In genomic region chr14:29062676-29063075, GRCm38 (mm10) we compare ENCODE assay signal across 28 mouse cellular contexts. TPM values are rescaled to one million over a fixed set of nuclear protein-coding genes. Genes with fewer than 3 reads are reported as not detected.
DNase-seq lines count a peak whose midpoint lies in the region; ATAC-seq and TF ChIP-seq lines count a peak whose summit lies in the region.
"Had no signal": no experiment of that assay in that cellular context is flagged by ENCODE, and none has a peak within 500 bp of the region (broad histone marks: within the 10 kb centered on the region; RNA-seq: fewer than 3 reads in every experiment).

No protein-coding gene starts in this region.

- WGBS in forebrain, postnatal 0 days: 82% methylated on average over 2 of the region's 2 CpGs
- 87% methylated on average over 2 of the region's 2 CpGs for WGBS in forebrain, embryonic 15.5 days
- WGBS in heart, embryonic 11.5 days (ENCODE audit: insufficient replicate concordance): 87% methylated on average over 2 of the region's 2 CpGs
- 76% methylated on average over 2 of the region's 2 CpGs for WGBS in lung, adult 2 months

- no peak overlapping the region for H3K27ac ChIP-seq in forebrain, postnatal 0 days (ENCODE audit: low read depth, low read length)
- no peak overlapping the region for H3K27ac ChIP-seq in forebrain, embryonic 15.5 days (replicated peaks)
- H3K27ac ChIP-seq in heart, embryonic 11.5 days (ENCODE audit: low read depth, low read length): no peak overlapping the region
- H3K27ac ChIP-seq: embryonic facial prominence, embryonic 12.5 days; forebrain, embryonic 12.5 days; heart, embryonic 13.5 days; hindbrain, embryonic 14.5 days; hindbrain, postnatal 0 days had no signal

- no peak overlapping the region for H3K4me2 ChIP-seq in forebrain, postnatal 0 days (ENCODE audit: low read depth)
- no peak overlapping the region for H3K4me2 ChIP-seq in forebrain, embryonic 15.5 days (replicated peaks)
- no peak overlapping the region for H3K4me2 ChIP-seq in heart, embryonic 11.5 days
- H3K4me2 ChIP-seq: embryonic facial prominence, embryonic 12.5 days; forebrain, embryonic 12.5 days; heart, embryonic 13.5 days; hindbrain, embryonic 14.5 days had no signal

- no peak for TF ChIP-seq POLR2A in lung, adult 2 months (IDR thresholded peaks at IDR 0.05; ENCODE audit: borderline replicate concordance, extremely low read depth, low read depth, low read length)

- ATAC-seq in forebrain, postnatal 0 days: no peak
- ATAC-seq in forebrain, embryonic 15.5 days (replicated peaks): no peak
- no peak for ATAC-seq in heart, embryonic 11.5 days (replicated peaks; ENCODE audit: insufficient number of reproducible peaks, low FRiP score, low TSS enrichment)
- ATAC-seq: forebrain, embryonic 16.5 days; hindbrain, postnatal 0 days; inflammation-experienced regulatory T-cells, adult 6 months; intestine, embryonic 16.5 days; Patski had no signal

- no peaks in the 10 kb centered on the region for H3K27me3 ChIP-seq in forebrain, postnatal 0 days (ENCODE audit: insufficient read depth, low read length)
- no peaks in the 10 kb centered on the region for H3K27me3 ChIP-seq in forebrain, embryonic 15.5 days
- no peaks in the 10 kb centered on the region for H3K27me3 ChIP-seq in heart, embryonic 11.5 days (ENCODE audit: control insufficient read depth, insufficient read depth, low read length)
- H3K27me3 ChIP-seq: CH12.LX; embryonic facial prominence, embryonic 12.5 days; forebrain, embryonic 12.5 days; heart, embryonic 13.5 days; Patski had no signal

- H3K9ac ChIP-seq in forebrain, postnatal 0 days: no peak overlapping the region
- H3K9ac ChIP-seq in forebrain, embryonic 15.5 days (replicated peaks): no peak overlapping the region
- H3K9ac ChIP-seq in heart, embryonic 11.5 days (ENCODE audit: low read depth, low read length): no peak overlapping the region
- H3K9ac ChIP-seq: embryonic facial prominence, embryonic 12.5 days; forebrain, embryonic 12.5 days; heart, embryonic 13.5 days; hindbrain, embryonic 14.5 days had no signal

- peak; percentile 22 for DNase-seq in forebrain, postnatal 0 days
- DNase-seq in heart, postnatal 10 days: peak; percentile 14 to 29
- DNase-seq in lung, postnatal 14 days: peak; percentile 23
- DNase-seq in lung, adult 2 months: no peak
- DNase-seq: adrenal gland, postnatal 10 days; adrenal gland, postnatal 36 days; B cell, adult 2 months; cerebellum, adult 18-20 months; cerebellum, adult 9-10 months; cerebellum, postnatal 14 days; gastrocnemius, postnatal 10 days; gastrocnemius, postnatal 36 days; heart, postnatal 4 days had no signal

- no peaks in the 10 kb centered on the region for H3K9me3 ChIP-seq in forebrain, postnatal 0 days (ENCODE audit: low read length)
- no peaks in the 10 kb centered on the region for H3K9me3 ChIP-seq in forebrain, embryonic 15.5 days
- no peaks in the 10 kb centered on the region for H3K9me3 ChIP-seq in heart, embryonic 11.5 days (replicated peaks; ENCODE audit: control insufficient read depth, low read length)
- H3K9me3 ChIP-seq: embryonic facial prominence, embryonic 12.5 days; forebrain, embryonic 12.5 days; heart, embryonic 13.5 days had no signal

- TF ChIP-seq CTCF in forebrain, postnatal 0 days (IDR thresholded peaks at IDR 0.05; ENCODE audit: low read depth): no peak
- TF ChIP-seq CTCF in lung, adult 2 months (IDR thresholded peaks at IDR 0.05; ENCODE audit: insufficient read depth, low read length): no peak

- intact Hi-C loops in heart, postnatal 10 days (cut with DNase I): no loop called here

- H3K36me3 ChIP-seq in forebrain, postnatal 0 days (ENCODE audit: insufficient read depth): no peaks in the 10 kb centered on the region
- H3K36me3 ChIP-seq in forebrain, embryonic 15.5 days: no peaks in the 10 kb centered on the region
- H3K36me3 ChIP-seq in heart, embryonic 11.5 days (ENCODE audit: control insufficient read depth, insufficient read depth, low read length): no peaks in the 10 kb centered on the region
- H3K36me3 ChIP-seq: embryonic facial prominence, embryonic 12.5 days; forebrain, embryonic 12.5 days; G1E; heart, embryonic 13.5 days had no signal

- no peaks in the 10 kb centered on the region for H3K4me1 ChIP-seq in forebrain, postnatal 0 days (ENCODE audit: insufficient read depth)
- H3K4me1 ChIP-seq in forebrain, embryonic 15.5 days: no peaks in the 10 kb centered on the region
- no peaks in the 10 kb centered on the region; the same call in 1 of the 2 replicates for H3K4me1 ChIP-seq in heart, embryonic 11.5 days (ENCODE audit: control insufficient read depth, insufficient read depth, low read length)
- no peaks in the 10 kb centered on the region for H3K4me1 ChIP-seq in lung, adult 2 months (ENCODE audit: control insufficient read depth, insufficient read depth, low read length)
- H3K4me1 ChIP-seq: forebrain, embryonic 12.5 days; heart, embryonic 13.5 days had no signal

- no peak overlapping the region for H3K4me3 ChIP-seq in forebrain, postnatal 0 days (ENCODE audit: low read depth, low read length)
- no peak overlapping the region for H3K4me3 ChIP-seq in forebrain, embryonic 15.5 days
- no peak overlapping the region for H3K4me3 ChIP-seq in heart, embryonic 11.5 days (ENCODE audit: low read depth, low read length)
- no peak overlapping the region for H3K4me3 ChIP-seq in lung, adult 2 months (replicated peaks; ENCODE audit: extremely low read depth, low read depth, low read length)
- H3K4me3 ChIP-seq: embryonic facial prominence, embryonic 12.5 days; erythroblast, embryonic 14.5 days; forebrain, embryonic 12.5 days; heart, embryonic 13.5 days had no signal

RNA-seq across cellular contexts. Expression of gene Lrtm1, which starts 44.7 kb away (rescaled TPM):
- total RNA-seq in forebrain, postnatal 0 days (2014; rRNA removed): under 0.01 TPM in 1 of 2 replicates, not detected in the other
- polyA plus RNA-seq in forebrain, postnatal 0 days (2015; fragmentation: Nextera tagmentation; extraction: Ambion mirVana): 0.02 TPM in 1 of 2 replicates, not detected in the other
- 0.18 and 0.33 TPM in 2 replicates for polyA plus RNA-seq in forebrain, embryonic 15.5 days (2015; fragmentation: Nextera tagmentation; extraction: Ambion mirVana)
- 100 to 1,000 TPM; 112 to 117 TPM for total RNA-seq in heart, postnatal 10 days (2021)
- polyA plus RNA-seq in heart, embryonic 11.5 days (2014; fragmentation: Nextera tagmentation; extraction: Ambion mirVana): 0.80 and 0.92 TPM in 2 replicates
- 0.08 and 1.6 TPM in 2 replicates for polyA plus RNA-seq in lung, adult 2 months (2012; rRNA removed)
- total RNA-seq: adrenal gland, postnatal 36 days; CH12.LX; granulocyte monocyte progenitor cell, adult 5-6 weeks had no signal
- polyA plus RNA-seq: G1E; inflammation-experienced regulatory T-cells, adult 6 months; intestine, embryonic 16.5 days; Patski had no signal
